Mouse (Mus musculus) heart, adult 2 months (tissue): ENCODE measurements around the gene Pitpnm3.
A peak's percentile ranks its signal among the peaks of the same experiment; 100 is the strongest.

ENCODE experiments used
- CTCF ChIP-seq: fragments of 200-600 bp; IDR thresholded peaks from 2 replicates; pipeline ENCODE4 v1.8.1; 2022; ENCODE audit warnings: antibody characterized with exemption, mild to moderate bottlenecking, moderate library complexity
- EP300 ChIP-seq: fragments of 200-500 bp; IDR thresholded peaks from 2 replicates; pipeline ENCODE4 v1.6.1; 2011; ENCODE audit warnings: low read depth, low read length, control low read depth; ENCODE audit not compliant: insufficient read depth
- POLR2A ChIP-seq: fragments of 200-500 bp; IDR thresholded peaks from 2 replicates; pipeline ENCODE4 v1.6.1; 2011; ENCODE audit warnings: mild to moderate bottlenecking, low read depth, low read length, control low read depth; ENCODE audit not compliant: insufficient read depth

GRCm38 (mm10) chr11:72037996-72038395 is 97.6 kb downstream of the Pitpnm3 start:
- TF ChIP-seq POLR2A (no peak), CTCF (peak; percentile 92), EP300 (0 out of 2 replicates have a peak, but pooled peaks have one; percentile 14)
